Mouse (Mus musculus): ENCODE measurements at regions not wholly inside any gene's neighbourhood (a gene's known extent, or its start where the extent isn't known, plus 50 kb on each side); places are given as distances from the start of the nearest gene placed in this dataset.

GRCm38 (mm10) chr3:66683589-66684286 is 297.5 kb upstream of the Rsrc1 start:
- Histone ChIP-seq H3K9ac (ENCODE audit: insufficient read depth, low read depth) (no peak overlapping the region), H3K9me3 (replicated peaks; ENCODE audit: low read length) (no peaks in the 10 kb centered on the region), H3K27ac (ENCODE audit: insufficient read depth, low read depth) (no peak overlapping the region), H3K79me2 (replicated peaks; ENCODE audit: control insufficient read depth, extremely low read depth, insufficient read depth, poor library complexity, severe bottlenecking) (no peaks in the 10 kb centered on the region), H3K27me3 (replicated peaks) (no peaks in the 10 kb centered on the region), H3K4me3 (replicated peaks in 1 of 3; ENCODE audit: low read depth in 2 of 3, low read length in 2 of 3, poor library complexity in 1 of 3) (no peak overlapping the region), H3K4me1 (ENCODE audit: control insufficient read depth in 1 of 2, insufficient read depth in 2 of 2) (peaks cover 0 to 3% of the 10 kb centered on the region in 2 experiments; a peak in 1 of 4 replicates), H3K4me2 (ENCODE audit: insufficient read depth, low read depth, poor library complexity, severe bottlenecking) (no peak overlapping the region), H3K36me3 (replicated peaks in 1 of 2; ENCODE audit: control insufficient read depth in 1 of 2, insufficient read depth in 1 of 2, low read length in 1 of 2) (no peaks in the 10 kb centered on the region)
- in situ Hi-C loops (cut with MboI; ENCODE audit: low pct_ligation_motif_present, low pct_unique_long_range_greater_than_20kb, low sequenced_read_pairs) (no loop called here), dilution Hi-C loops (cut with MboI; ENCODE audit: extremely low pct_ligation_motif_present, extremely low pct_unique_long_range_greater_than_20kb, low sequenced_read_pairs) (no loop called here)
- TF ChIP-seq TBP (conservative IDR thresholded peaks at IDR 0.05; ENCODE audit: low read depth, low read length) = no peak
- no peak for TF ChIP-seq MAZ (IDR thresholded peaks at IDR 0.05; ENCODE audit: low read depth, low read length)
- TF ChIP-seq MEF2A (IDR thresholded peaks at IDR 0.05; ENCODE audit: borderline replicate concordance, low read depth, low read length) = no peak
- TF ChIP-seq IRF4 (IDR thresholded peaks at IDR 0.05; ENCODE audit: low read depth, low read length) = no peak
- TF ChIP-seq ZKSCAN1 (IDR thresholded peaks at IDR 0.05; ENCODE audit: borderline replicate concordance, low read depth, low read length) = no peak
- no peak for TF ChIP-seq MAFK (IDR thresholded peaks at IDR 0.05; ENCODE audit: insufficient replicate concordance, low read length)
- no peak for TF ChIP-seq GABPA (IDR thresholded peaks at IDR 0.05; ENCODE audit: insufficient replicate concordance, low read depth, low read length)
- DNase-seq (ENCODE audit: extremely low read depth) = no peak

- H3K9ac ChIP-seq (ENCODE audit: insufficient read depth, low read depth) = no peak overlapping the region
- no peak overlapping the region for H3K4me3 ChIP-seq (replicated peaks in 1 of 3; ENCODE audit: low read depth in 2 of 3, low read length in 2 of 3, poor library complexity in 1 of 3)
- H3K36me3 ChIP-seq (replicated peaks in 1 of 2; ENCODE audit: control insufficient read depth in 1 of 2, insufficient read depth in 1 of 2, low read length in 1 of 2) = no peaks in the 10 kb centered on the region
- H3K27me3 ChIP-seq (replicated peaks) = no peaks in the 10 kb centered on the region
- H3K27ac ChIP-seq (ENCODE audit: insufficient read depth, low read depth) = no peak overlapping the region
- in situ Hi-C loops (cut with MboI; ENCODE audit: low pct_ligation_motif_present, low pct_unique_long_range_greater_than_20kb, low sequenced_read_pairs) (no loop called here), dilution Hi-C loops (cut with MboI; ENCODE audit: extremely low pct_ligation_motif_present, extremely low pct_unique_long_range_greater_than_20kb, low sequenced_read_pairs) (no loop called here)
- H3K9me3 ChIP-seq (replicated peaks; ENCODE audit: low read length) = no peaks in the 10 kb centered on the region
- no peak overlapping the region for H3K4me2 ChIP-seq (ENCODE audit: insufficient read depth, low read depth, poor library complexity, severe bottlenecking)
- DNase-seq (ENCODE audit: extremely low read depth) = no peak
- no peaks in the 10 kb centered on the region for H3K79me2 ChIP-seq (replicated peaks; ENCODE audit: control insufficient read depth, extremely low read depth, insufficient read depth, poor library complexity, severe bottlenecking)
- TF ChIP-seq PAX5 (IDR thresholded peaks at IDR 0.05; ENCODE audit: low read length) = no peak
- no peak for TF ChIP-seq USF2 (conservative IDR thresholded peaks at IDR 0.05; ENCODE audit: low read depth, low read length)
- TF ChIP-seq USF1 (IDR thresholded peaks at IDR 0.05; ENCODE audit: low read depth, low read length) = no peak
- TF ChIP-seq CHD2 (IDR thresholded peaks at IDR 0.05; ENCODE audit: low read length) = no peak
- TF ChIP-seq MAX (IDR thresholded peaks at IDR 0.05; ENCODE audit: low read length) = no peak
- TF ChIP-seq HCFC1 (IDR thresholded peaks at IDR 0.05; ENCODE audit: low read depth, low read length) = no peak
- TF ChIP-seq GABPA (IDR thresholded peaks at IDR 0.05; ENCODE audit: insufficient replicate concordance, low read depth, low read length) = no peak
- TF ChIP-seq BHLHE40 (IDR thresholded peaks at IDR 0.05; ENCODE audit: low read depth, low read length) = no peak
- TF ChIP-seq ZNF384 (IDR thresholded peaks at IDR 0.05; ENCODE audit: low read depth, low read length) = no peak
- no peak for TF ChIP-seq SIN3A (IDR thresholded peaks at IDR 0.05; ENCODE audit: low read length)
- no peak for TF ChIP-seq POLR2A (IDR thresholded peaks at IDR 0.05; ENCODE audit: low read depth, low read length)
- TF ChIP-seq MAZ (IDR thresholded peaks at IDR 0.05; ENCODE audit: low read depth, low read length) = no peak
- TF ChIP-seq POLR2AphosphoS2 (IDR thresholded peaks at IDR 0.05; ENCODE audit: low read depth, low read length) = no peak
- no peak for TF ChIP-seq JUND (conservative IDR thresholded peaks at IDR 0.05; ENCODE audit: low read depth, low read length)
- TF ChIP-seq TCF12 (IDR thresholded peaks at IDR 0.05; ENCODE audit: low read depth, low read length) = no peak
- peaks cover 0 to 3% of the 10 kb centered on the region in 2 experiments; a peak in 1 of 4 replicates for H3K4me1 ChIP-seq (ENCODE audit: control insufficient read depth in 1 of 2, insufficient read depth in 2 of 2)
These were observed 296.8 kb upstream of the Rsrc1 start for GRCm38 (mm10) chr3:66684287-66684903.
